21 mouse cellular contexts compared by ENCODE assay signal in the genomic region with DNA sequence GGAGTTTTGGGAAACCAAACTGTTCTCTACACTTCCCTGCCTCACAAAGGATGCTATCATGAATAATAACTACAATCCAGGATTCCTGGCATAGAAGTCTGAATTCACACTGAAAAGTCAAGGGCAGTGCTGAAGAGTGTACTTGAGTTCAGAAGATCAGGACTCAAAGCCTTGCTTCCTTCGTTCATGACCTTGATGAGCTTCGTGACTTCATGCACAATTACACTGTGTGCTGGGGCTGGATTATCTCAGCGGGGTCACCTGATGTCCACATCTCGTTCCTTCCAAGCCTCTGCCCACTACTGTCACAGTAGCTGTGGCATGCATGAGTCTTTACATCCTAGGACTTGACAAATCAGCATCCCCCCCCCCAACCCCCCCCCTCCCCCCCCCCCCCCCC. TPM values are rescaled to one million over a fixed set of nuclear protein-coding genes. Genes with fewer than 3 reads are reported as not detected.
"Had no signal": no experiment of that assay in that cellular context is flagged by ENCODE, and none has a peak within 500 bp of the region (broad histone marks: within the 10 kb centered on the region; RNA-seq: fewer than 3 reads in every experiment).

No protein-coding gene starts in this region.

- H3K4me3 ChIP-seq: left cerebral cortex, adult 2 months; liver, embryonic 13.5 days; neural tube, embryonic 12.5 days; neural tube, embryonic 15.5 days had no signal

- H3K4me2 ChIP-seq: liver, embryonic 13.5 days; midbrain, embryonic 11.5 days; neural tube, embryonic 12.5 days; neural tube, embryonic 15.5 days had no signal

- H3K27me3 ChIP-seq: liver, embryonic 13.5 days; neural tube, embryonic 12.5 days; neural tube, embryonic 15.5 days had no signal

- H3K4me1 ChIP-seq: liver, embryonic 13.5 days; neural tube, embryonic 12.5 days; neural tube, embryonic 15.5 days had no signal

- H3K9ac ChIP-seq: liver, embryonic 13.5 days; neural tube, embryonic 12.5 days; neural tube, embryonic 15.5 days had no signal

- H3K27ac ChIP-seq: kidney, postnatal 0 days; left cerebral cortex, adult 2 months; liver, embryonic 13.5 days; neural tube, embryonic 12.5 days; neural tube, embryonic 15.5 days; stomach, postnatal 0 days had no signal

- H3K36me3 ChIP-seq: liver, embryonic 13.5 days; neural tube, embryonic 12.5 days; neural tube, embryonic 15.5 days had no signal

- H3K9me3 ChIP-seq: liver, embryonic 13.5 days; neural tube, embryonic 12.5 days; neural tube, embryonic 15.5 days had no signal

- DNase-seq: kidney, postnatal 25 days; layer of hippocampus, postnatal 36 days; liver, embryonic 13.5 days; lung, adult 2 months; lung, postnatal 14 days; lung, postnatal 4 days; right cerebral cortex, adult 18-20 months; right cerebral cortex, postnatal 14 days; right cerebral cortex, postnatal 4 days; thymus, adult 18-20 months; thymus, postnatal 14 days; thymus, postnatal 4 days had no signal

RNA-seq across cellular contexts. Expression of a gene that starts 20.9 kb away (rescaled TPM):
- total RNA-seq: megakaryocyte-erythroid progenitor cell, adult 5-6 weeks had no signal

RNA-seq across cellular contexts. Expression of a gene that starts 44.1 kb away (rescaled TPM):
- total RNA-seq: megakaryocyte progenitor cell, adult 5-6 weeks; megakaryocyte-erythroid progenitor cell, adult 5-6 weeks had no signal
- polyA plus RNA-seq: midbrain, embryonic 14.5 days; neural tube, embryonic 15.5 days had no signal
